Mouse (Mus musculus) C2C12 (cell line): ENCODE results near the gene Ypel3. TPM values are rescaled to one million over a fixed set of nuclear protein-coding genes. Genes with fewer than 3 reads are reported as not detected.

ENCODE experiments used
- H3K27me3 ChIP-seq: one replicate; pipeline ENCODE4 v1.6.1; 2011; ENCODE audit not compliant: control insufficient read depth, insufficient read depth, insufficient read length
- H3K36me3 ChIP-seq: one replicate; pipeline ENCODE4 v1.6.1; 2011; ENCODE audit not compliant: control insufficient read depth, insufficient read depth
- H3K4me3 ChIP-seq: one replicate; pipeline ENCODE4 v1.5.1; 2011; ENCODE audit warnings: mild to moderate bottlenecking, control low read depth; ENCODE audit not compliant: poor library complexity, insufficient read depth, severe bottlenecking
- H3K79me2 ChIP-seq: one replicate; pipeline ENCODE4 v1.6.1; 2011; ENCODE audit not compliant: control insufficient read depth, insufficient read depth
- H3K79me3 ChIP-seq: one replicate; pipeline ENCODE4 v1.6.1; 2011; ENCODE audit warnings: low read depth, control low read depth
- H3ac ChIP-seq: one replicate; pipeline ENCODE3; 2011; ENCODE audit warnings: low read depth; ENCODE audit not compliant: control insufficient read depth, insufficient read length
- CEBPB ChIP-seq: IDR thresholded peaks from one replicate; pipeline ENCODE4 v1.6.1; 2011; ENCODE audit warnings: low read depth, mild to moderate bottlenecking, control low read depth, moderate library complexity
- CTCF ChIP-seq: IDR thresholded peaks from one replicate; pipeline ENCODE4 v1.5.1; 2011; ENCODE audit not compliant: control insufficient read depth, insufficient read depth, insufficient read length
- FOSL1 ChIP-seq: IDR thresholded peaks from one replicate; pipeline ENCODE4 v1.8.0; 2011; ENCODE audit warnings: mild to moderate bottlenecking, low read length; ENCODE audit not compliant: poor library complexity, insufficient read depth, severe bottlenecking
- MAX ChIP-seq: IDR thresholded peaks from one replicate; pipeline ENCODE4 v1.6.1; 2011; ENCODE audit warnings: mild to moderate bottlenecking, control low read depth
- MYOD1 ChIP-seq: IDR thresholded peaks from one replicate; pipeline ENCODE4 v1.6.1; 2011; ENCODE audit warnings: low read depth; ENCODE audit not compliant: control insufficient read depth, insufficient read length
- MYOG ChIP-seq: IDR thresholded peaks from one replicate; pipeline ENCODE4 v1.6.1; 2011; ENCODE audit not compliant: control insufficient read depth, insufficient read length; ENCODE audit errors: extremely low read depth
- USF1 ChIP-seq: IDR thresholded peaks from one replicate; pipeline ENCODE4 v1.6.1; 2011; ENCODE audit warnings: low read depth, mild to moderate bottlenecking, control low read depth, moderate library complexity
- polyA plus RNA-seq: library from polyadenylated mRNA; unstranded; fragments of >200 nt; fragmentation: generic; extraction: Trizol; gene quantifications from one replicate; pipeline ENCODE4 v1.2.1, GENCODE M21; 2012; ENCODE audit warnings: missing spikeins

Gene Ypel3
- polyA plus RNA-seq, 1 experiment: 16.6 TPM

DNA sequence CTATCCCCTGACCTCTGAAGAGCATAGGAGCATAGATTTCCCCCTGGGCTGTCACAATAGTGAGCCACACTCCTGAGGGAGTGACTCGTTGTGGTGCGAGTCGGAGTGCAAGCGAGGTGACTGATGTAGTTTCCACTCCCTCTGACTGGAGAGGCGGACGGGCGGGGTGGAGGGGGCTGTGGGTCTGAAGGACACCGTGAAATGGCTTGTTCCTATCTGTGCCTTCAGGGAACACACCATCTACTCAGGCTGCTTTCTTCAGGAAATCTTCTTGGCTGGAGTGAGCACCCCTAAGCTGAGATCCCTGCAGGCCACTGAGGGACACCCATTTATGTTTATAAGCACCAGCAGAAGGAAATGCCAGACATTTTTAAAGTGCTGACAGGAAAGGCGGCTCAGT is 46.0 kb downstream of the Ypel3 start:
- H3ac ChIP-seq: no peak overlapping the region
- TF ChIP-seq MYOG: no peak
- TF ChIP-seq CEBPB: no peak
- no peak for TF ChIP-seq USF1
- no peak for TF ChIP-seq MAX
- TF ChIP-seq FOSL1: no peak
- no peak for TF ChIP-seq CTCF
- no peak for TF ChIP-seq MYOD1
- no peaks in the 10 kb centered on the region for H3K79me3 ChIP-seq
- H3K36me3 ChIP-seq: no peaks in the 10 kb centered on the region
- peaks cover 45% of the 10 kb centered on the region for H3K27me3 ChIP-seq
- no peaks in the 10 kb centered on the region for H3K79me2 ChIP-seq
- no peak overlapping the region for H3K4me3 ChIP-seq

DNA sequence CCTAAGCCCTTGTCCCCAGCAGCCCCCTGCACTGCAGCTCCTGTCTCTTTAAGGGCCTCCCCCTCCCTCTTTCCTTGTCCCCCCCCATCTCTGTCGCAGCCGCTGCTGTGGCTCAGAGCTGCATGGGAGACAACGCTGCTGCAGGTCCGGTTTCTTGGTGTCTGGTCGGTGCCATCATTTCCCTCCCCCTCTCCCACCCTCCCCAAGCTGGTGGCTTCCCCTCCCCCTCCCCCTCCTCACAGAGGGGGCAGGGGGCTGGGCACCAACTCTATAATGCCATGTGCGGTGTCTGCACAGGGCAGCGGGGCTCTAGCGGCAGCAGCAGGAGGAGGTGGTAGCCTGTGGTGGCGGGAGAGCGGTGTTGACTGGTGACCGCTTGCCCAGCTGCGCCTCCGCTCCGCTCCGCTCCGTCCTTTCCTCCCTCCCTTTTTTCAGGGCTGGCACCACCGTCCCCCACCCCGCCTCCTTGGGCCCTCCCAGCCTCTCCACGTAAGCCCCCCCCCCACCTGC is 46.5 kb downstream of the Ypel3 start:
- Histone ChIP-seq H3K79me2 (no peaks in the 10 kb centered on the region), H3K27me3 (peaks cover 47% of the 10 kb centered on the region), H3ac (no peak overlapping the region), H3K4me3 (no peak overlapping the region), H3K79me3 (no peaks in the 10 kb centered on the region), H3K36me3 (no peaks in the 10 kb centered on the region)
- TF ChIP-seq USF1 (no peak), CTCF (no peak), MYOG (no peak), MYOD1 (no peak), FOSL1 (no peak), CEBPB (no peak), MAX (no peak)

DNA sequence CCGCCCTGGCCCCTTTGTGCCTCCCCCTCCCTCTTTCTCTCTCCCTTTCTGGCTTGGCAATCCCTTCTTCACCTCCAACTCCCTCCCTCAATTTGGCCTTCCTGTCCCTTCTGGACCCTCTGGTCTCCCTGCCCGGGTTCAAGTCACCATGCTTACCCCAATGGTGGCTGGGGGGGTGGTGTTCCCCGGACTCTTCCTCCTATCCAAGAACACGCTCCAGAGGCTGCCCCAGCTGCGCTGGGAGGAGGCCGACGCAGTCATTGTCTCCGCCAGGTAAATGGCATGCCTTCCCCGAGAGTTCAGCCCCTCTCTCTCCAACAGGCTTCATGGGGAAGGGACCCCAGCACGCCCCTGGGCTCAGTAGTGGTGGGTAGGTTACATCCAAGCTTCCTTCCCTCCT is 47.2 kb downstream of the Ypel3 start:
- H3ac ChIP-seq: no peak overlapping the region
- no peak for TF ChIP-seq FOSL1
- peaks cover 53% of the 10 kb centered on the region for H3K27me3 ChIP-seq
- H3K79me3 ChIP-seq: no peaks in the 10 kb centered on the region
- no peaks in the 10 kb centered on the region for H3K36me3 ChIP-seq
- no peaks in the 10 kb centered on the region for H3K79me2 ChIP-seq
- H3K4me3 ChIP-seq: no peak overlapping the region

DNA sequence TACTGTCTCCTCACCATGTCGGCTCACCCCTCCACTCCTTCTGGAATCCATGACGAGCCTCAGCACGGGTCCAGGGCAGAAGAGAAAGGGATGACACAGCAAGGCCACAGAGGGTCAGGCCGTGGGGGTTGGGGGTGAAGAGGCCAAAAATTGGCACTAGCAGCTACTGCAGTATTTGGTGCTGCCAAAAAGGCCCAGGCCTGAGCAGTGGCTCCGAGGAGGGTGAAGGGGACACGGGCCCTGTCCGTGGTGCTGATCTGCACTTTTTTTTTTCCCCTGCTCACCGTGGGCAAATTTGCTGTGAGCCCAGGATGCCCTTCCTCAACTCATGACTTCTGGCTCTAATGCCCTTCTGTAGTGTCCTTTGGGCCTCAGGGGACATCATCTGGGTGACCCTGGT is 48.6 kb downstream of the Ypel3 start:
- no peaks in the 10 kb centered on the region for H3K79me3 ChIP-seq
- no peak for TF ChIP-seq MYOD1
- TF ChIP-seq USF1: no peak
- TF ChIP-seq CTCF: no peak
- no peak for TF ChIP-seq MYOG
- no peak for TF ChIP-seq MAX
- TF ChIP-seq CEBPB: no peak
- TF ChIP-seq FOSL1: no peak

DNA sequence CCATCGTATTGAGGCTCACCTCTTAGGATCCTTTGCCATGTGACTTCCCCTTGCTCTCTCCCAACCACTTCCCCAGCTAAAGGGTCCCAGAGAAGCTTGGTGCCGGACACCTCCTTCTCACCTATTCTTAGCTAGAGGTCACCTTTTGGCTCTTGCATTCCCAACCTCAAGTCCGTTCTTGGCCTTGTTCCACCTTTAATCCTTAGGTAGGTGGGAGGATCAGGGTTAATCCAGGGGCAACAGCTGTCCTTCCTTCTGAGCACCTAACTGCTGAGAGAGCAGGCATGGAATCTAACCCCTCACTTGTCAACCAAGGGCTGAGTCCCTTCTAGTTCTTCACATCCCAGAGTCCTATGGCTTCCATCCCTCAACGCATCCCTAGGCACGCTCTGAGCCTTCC is 49.2 kb downstream of the Ypel3 start:
- no peak for TF ChIP-seq FOSL1
- no peak for TF ChIP-seq USF1
- no peak for TF ChIP-seq MYOG
- TF ChIP-seq MYOD1: no peak
- TF ChIP-seq CTCF: no peak
- no peak for TF ChIP-seq MAX
- no peak for TF ChIP-seq CEBPB
- Histone ChIP-seq H3K36me3 (no peaks in the 10 kb centered on the region), H3K79me3 (no peaks in the 10 kb centered on the region), H3K4me3 (no peak overlapping the region), H3K79me2 (no peaks in the 10 kb centered on the region), H3K27me3 (peaks cover 70% of the 10 kb centered on the region), H3ac (no peak overlapping the region)

More for the DNA sequence above, 48.6 kb downstream of the Ypel3 start:
- H3ac ChIP-seq: no peak overlapping the region
- H3K79me2 ChIP-seq: no peaks in the 10 kb centered on the region
- H3K4me3 ChIP-seq: no peak overlapping the region
- H3K36me3 ChIP-seq: no peaks in the 10 kb centered on the region
- H3K27me3 ChIP-seq: peaks cover 68% of the 10 kb centered on the region

Other genes starting within 250 kb of the Ypel3 start
- gene Eif3c, start 210.5 kb upstream of the Ypel3 start, polyA plus RNA-seq: 228 TPM
- gene Apobr, start 192.0 kb upstream of the Ypel3 start, polyA plus RNA-seq: 2.0 TPM
- gene Cln3, start 191.1 kb upstream of the Ypel3 start, polyA plus RNA-seq: 4.5 TPM
- not detected for gene Il27, start 182.0 kb upstream of the Ypel3 start, polyA plus RNA-seq
- 49.9 TPM for gene Nupr1, start 146.1 kb upstream of the Ypel3 start, polyA plus RNA-seq
- gene Sgf29, start 127.6 kb upstream of the Ypel3 start, polyA plus RNA-seq: 39.3 TPM
- gene Sult1a1, start 100.5 kb upstream of the Ypel3 start, polyA plus RNA-seq: 0.07 TPM
- 116 TPM for gene Bola2, start 81.6 kb upstream of the Ypel3 start, polyA plus RNA-seq
- gene Slx1b, start 81.2 kb upstream of the Ypel3 start, polyA plus RNA-seq: 5.4 TPM
- 1.9 TPM for gene Coro1a, start 69.2 kb upstream of the Ypel3 start, polyA plus RNA-seq
- 168 TPM for gene Mapk3, start 17.4 kb upstream of the Ypel3 start, polyA plus RNA-seq
- 1.7 TPM for gene Gdpd3, start 10.6 kb upstream of the Ypel3 start, polyA plus RNA-seq
- 0.01 TPM for gene Tbx6, start 4.5 kb downstream of the Ypel3 start, polyA plus RNA-seq
- gene Ppp4c, start 15.5 kb downstream of the Ypel3 start, polyA plus RNA-seq: 189 TPM
- 0.08 TPM for gene Fam57b, start 20.7 kb downstream of the Ypel3 start, polyA plus RNA-seq
- gene 4930451I11Rik, start 54.7 kb downstream of the Ypel3 start, polyA plus RNA-seq: not detected
- gene Doc2a, start 70.5 kb downstream of the Ypel3 start, polyA plus RNA-seq: not detected
- gene Hirip3, start 85.0 kb downstream of the Ypel3 start, polyA plus RNA-seq: 53.9 TPM
- 105 TPM for gene Ino80e, start 85.4 kb downstream of the Ypel3 start, polyA plus RNA-seq
- 27.9 TPM for gene Taok2, start 107.7 kb downstream of the Ypel3 start, polyA plus RNA-seq
- gene Tmem219, start 146.0 kb downstream of the Ypel3 start, polyA plus RNA-seq: 26.7 TPM
- gene Kctd13, start 151.9 kb downstream of the Ypel3 start, polyA plus RNA-seq: 18.3 TPM
- 0.07 TPM for gene Asphd1, start 172.6 kb downstream of the Ypel3 start, polyA plus RNA-seq
- 0.11 TPM for gene Sez6l2, start 173.6 kb downstream of the Ypel3 start, polyA plus RNA-seq
- gene Cdipt, start 199.0 kb downstream of the Ypel3 start, polyA plus RNA-seq: 115 TPM
- 0.06 TPM for gene Cdiptos, start 199.1 kb downstream of the Ypel3 start, polyA plus RNA-seq
- 32.7 TPM for gene Mvp, start 237.7 kb downstream of the Ypel3 start, polyA plus RNA-seq
- 1.2 TPM for gene Pagr1b, start 239.5 kb downstream of the Ypel3 start, polyA plus RNA-seq
- gene Pagr1a, start 240.4 kb downstream of the Ypel3 start, polyA plus RNA-seq: 22.3 TPM
- gene Gm42742, start 244.1 kb downstream of the Ypel3 start, polyA plus RNA-seq: 39.7 TPM
- gene Prrt2, start 244.3 kb downstream of the Ypel3 start, polyA plus RNA-seq: 0.02 TPM